Mouse (Mus musculus): ENCODE measurements around the gene Zzz3. TPM values are rescaled to one million over a fixed set of nuclear protein-coding genes. Genes with fewer than 3 reads are reported as not detected.

The Zzz3 gene
- polyA plus RNA-seq, 1 experiment = 11.5 TPM

DNA sequence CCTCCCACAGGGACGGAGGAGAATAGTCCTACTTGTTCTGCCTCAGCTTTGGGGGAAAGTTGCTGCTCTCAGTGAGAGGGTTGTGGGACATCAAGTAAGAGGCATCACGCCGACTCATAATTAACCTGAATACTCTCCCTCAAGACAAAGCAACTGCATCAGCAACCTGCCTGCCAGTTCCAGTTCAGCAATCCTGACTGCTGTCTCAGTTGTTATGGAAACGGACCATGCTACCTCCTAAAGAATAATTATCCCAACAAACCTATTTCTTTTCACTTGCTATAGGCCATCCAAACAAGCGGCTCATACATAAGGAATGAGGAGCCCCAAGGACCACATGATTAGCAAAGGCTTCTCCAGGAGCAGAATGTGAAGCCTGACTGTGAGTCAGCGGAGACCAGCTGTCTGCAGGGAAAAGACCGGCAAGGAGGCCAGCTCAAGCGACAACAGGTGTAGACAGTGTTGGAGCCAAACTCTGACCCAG lies 100.2 kb downstream of the Zzz3 start:
- Histone ChIP-seq H3K27ac (ENCODE audit: control insufficient read depth, insufficient read depth, low read depth, low read length, poor library complexity) (no peak overlapping the region), H3K4me3 (replicated peaks; ENCODE audit: control insufficient read depth, low read depth, low read length) (no peak overlapping the region), H3K4me1 (ENCODE audit: control insufficient read depth, insufficient read depth, low read length) (no peaks in the 10 kb centered on the region)
- no peak for TF ChIP-seq POLR2A (IDR thresholded peaks at IDR 0.05; ENCODE audit: borderline replicate concordance, control insufficient read depth, low read depth, low read length)
- 82% methylated on average over 8 of the region's 8 CpGs for WGBS

DNA sequence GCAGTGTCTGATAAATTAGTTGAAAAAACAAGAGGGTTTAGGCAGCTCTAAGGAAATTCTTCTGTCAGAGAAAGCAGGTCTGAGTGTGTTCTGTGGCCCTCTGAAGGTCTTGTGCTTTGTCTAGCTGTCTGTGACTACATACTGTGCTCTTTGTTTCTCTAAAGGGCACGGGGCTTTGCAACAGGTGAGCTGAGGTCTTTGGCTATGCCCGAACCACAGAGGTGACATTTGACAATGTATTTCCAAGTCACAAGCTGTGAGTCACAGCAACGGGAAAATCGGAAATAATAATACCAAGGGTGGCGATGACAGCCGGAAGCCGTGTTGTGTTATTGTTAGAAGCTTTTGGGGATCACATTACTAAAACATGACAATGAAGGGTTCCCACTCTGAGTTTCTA lies 101.8 kb downstream of the Zzz3 start:
- Histone ChIP-seq H3K27ac (ENCODE audit: control insufficient read depth, insufficient read depth, low read depth, low read length, poor library complexity) (no peak overlapping the region), H3K4me1 (ENCODE audit: control insufficient read depth, insufficient read depth, low read length) (no peaks in the 10 kb centered on the region), H3K4me3 (replicated peaks; ENCODE audit: control insufficient read depth, low read depth, low read length) (no peak overlapping the region)
- no peak for TF ChIP-seq POLR2A (IDR thresholded peaks at IDR 0.05; ENCODE audit: borderline replicate concordance, control insufficient read depth, low read depth, low read length)
- no peak for TF ChIP-seq CTCF (IDR thresholded peaks at IDR 0.05; ENCODE audit: control insufficient read depth, insufficient read depth, low read length)
- WGBS = 88% methylated on average over 7 of the region's 7 CpGs

DNA sequence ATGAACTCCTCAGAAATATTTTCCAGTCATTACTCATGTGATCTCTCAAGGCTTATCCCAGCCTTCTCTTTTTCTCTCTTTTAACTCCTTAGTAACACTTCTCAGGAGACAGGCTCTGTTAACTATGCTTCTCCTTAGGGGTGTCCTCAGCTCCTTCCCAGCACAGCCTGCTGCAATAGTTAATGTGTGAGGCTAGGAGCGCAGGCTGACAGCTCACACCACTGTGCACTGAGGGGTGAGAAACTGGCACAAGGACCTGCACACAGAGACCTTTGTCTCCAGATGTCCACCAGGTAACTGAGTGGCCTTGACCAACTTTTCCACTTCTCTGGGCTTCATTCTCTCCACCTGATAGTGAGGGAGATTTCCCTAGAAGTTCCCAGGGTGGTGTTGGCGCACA lies 102.6 kb downstream of the Zzz3 start:
- no peaks in the 10 kb centered on the region for H3K4me1 ChIP-seq (ENCODE audit: control insufficient read depth, insufficient read depth, low read length)
- no peak overlapping the region for H3K27ac ChIP-seq (ENCODE audit: control insufficient read depth, insufficient read depth, low read depth, low read length, poor library complexity)
- TF ChIP-seq CTCF (IDR thresholded peaks at IDR 0.05; ENCODE audit: control insufficient read depth, insufficient read depth, low read length) = no peak
- TF ChIP-seq POLR2A (IDR thresholded peaks at IDR 0.05; ENCODE audit: borderline replicate concordance, control insufficient read depth, low read depth, low read length) = no peak
- H3K4me3 ChIP-seq (replicated peaks; ENCODE audit: control insufficient read depth, low read depth, low read length) = no peak overlapping the region
- WGBS = 86% methylated on average over 2 of the region's 2 CpGs

DNA sequence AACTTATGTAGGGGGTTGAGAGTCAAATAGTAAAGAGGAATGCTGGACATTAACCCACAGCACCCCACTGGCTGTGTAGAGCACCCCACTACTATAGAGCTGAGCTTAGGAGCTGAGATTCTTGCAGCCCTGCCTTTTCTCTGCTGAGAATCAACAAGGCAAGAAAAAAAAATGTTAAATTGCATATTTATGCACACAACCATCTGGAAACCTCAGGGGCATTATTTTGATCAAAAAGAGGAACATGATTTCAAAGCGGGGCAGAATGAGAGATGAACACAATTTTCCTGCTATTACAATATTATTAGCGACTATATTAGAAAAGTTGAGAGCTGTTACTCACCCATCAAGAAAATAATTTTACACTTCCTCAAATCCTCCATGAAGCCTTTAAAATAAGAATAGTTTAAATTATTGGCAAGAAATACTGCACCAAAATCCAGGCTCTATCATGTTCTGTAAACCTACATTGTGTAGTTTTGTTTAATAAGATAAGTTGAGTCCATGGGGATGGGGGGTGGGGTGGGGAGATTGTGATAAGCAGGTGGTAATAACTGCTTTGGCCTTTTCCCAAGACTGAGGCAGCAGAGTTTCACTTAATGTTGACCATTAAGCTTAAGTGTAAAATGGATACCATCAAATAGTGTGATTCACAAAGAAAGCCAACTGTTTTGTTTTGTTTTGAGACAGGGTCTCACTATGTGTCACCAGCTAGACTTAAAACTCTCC lies 103.9 kb downstream of the Zzz3 start:
- Histone ChIP-seq H3K4me1 (ENCODE audit: control insufficient read depth, insufficient read depth, low read length) (no peaks in the 10 kb centered on the region), H3K27ac (ENCODE audit: control insufficient read depth, insufficient read depth, low read depth, low read length, poor library complexity) (no peak overlapping the region), H3K4me3 (replicated peaks; ENCODE audit: control insufficient read depth, low read depth, low read length) (no peak overlapping the region)
- TF ChIP-seq CTCF (IDR thresholded peaks at IDR 0.05; ENCODE audit: control insufficient read depth, insufficient read depth, low read length) (no peak), POLR2A (IDR thresholded peaks at IDR 0.05; ENCODE audit: borderline replicate concordance, control insufficient read depth, low read depth, low read length) (no peak)
- 24% methylated on average over 2 of the region's 2 CpGs for WGBS

DNA sequence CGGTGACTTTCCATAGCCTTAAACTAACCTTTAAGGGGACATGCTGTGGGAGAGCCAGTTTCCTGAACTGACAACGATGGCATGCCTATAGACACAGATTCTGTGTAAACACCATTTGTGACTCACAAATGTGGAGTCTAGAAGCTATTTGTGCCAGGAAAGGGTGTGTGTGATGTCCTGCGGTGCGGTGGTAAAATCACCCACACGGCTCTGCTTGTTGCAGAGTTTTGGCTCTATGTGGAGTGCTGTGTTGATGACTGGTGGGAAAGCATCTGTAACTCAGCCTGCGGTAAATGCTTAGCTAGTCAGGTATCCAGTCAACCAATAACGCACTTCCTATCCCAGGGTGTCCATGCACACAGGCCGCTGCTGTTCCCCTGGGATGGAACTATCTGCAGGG lies 112.6 kb downstream of the Zzz3 start:
- TF ChIP-seq CTCF (IDR thresholded peaks at IDR 0.05; ENCODE audit: control insufficient read depth, insufficient read depth, low read length) (no peak), POLR2A (IDR thresholded peaks at IDR 0.05; ENCODE audit: borderline replicate concordance, control insufficient read depth, low read depth, low read length) (no peak)

DNA sequence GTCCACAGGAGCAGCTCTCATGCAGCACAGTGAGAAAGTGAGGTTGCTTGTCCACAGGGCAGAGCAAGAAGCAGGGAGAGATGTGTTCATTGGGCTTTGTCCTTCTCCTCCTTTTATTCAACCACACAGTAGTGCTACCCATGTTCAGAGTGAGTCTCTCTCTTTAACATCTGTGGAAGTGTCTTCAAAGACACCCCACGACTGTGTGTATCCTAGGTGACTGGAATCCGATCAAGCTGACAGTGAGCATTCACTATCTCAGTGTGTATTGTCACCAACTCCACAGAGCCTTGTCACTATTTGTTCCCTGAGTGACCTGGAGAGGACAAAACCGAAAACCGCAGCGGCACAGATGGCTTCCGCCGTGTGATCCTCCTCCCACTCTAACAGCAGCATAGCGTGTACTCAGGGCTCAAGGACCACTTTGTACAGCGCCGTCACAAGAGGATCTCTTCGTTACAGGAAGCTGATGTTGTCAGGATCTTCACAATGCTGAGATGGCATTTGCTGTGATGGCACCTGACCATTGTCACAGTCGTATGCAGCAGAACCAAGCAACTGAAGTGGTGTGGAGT lies 113.2 kb downstream of the Zzz3 start:
- Histone ChIP-seq H3K4me1 (ENCODE audit: control insufficient read depth, insufficient read depth, low read length) (no peaks in the 10 kb centered on the region), H3K27ac (ENCODE audit: control insufficient read depth, insufficient read depth, low read depth, low read length, poor library complexity) (no peak overlapping the region), H3K4me3 (replicated peaks; ENCODE audit: control insufficient read depth, low read depth, low read length) (no peak overlapping the region)
- 88% methylated on average over 12 of the region's 12 CpGs for WGBS
- TF ChIP-seq CTCF (IDR thresholded peaks at IDR 0.05; ENCODE audit: control insufficient read depth, insufficient read depth, low read length) (no peak), POLR2A (IDR thresholded peaks at IDR 0.05; ENCODE audit: borderline replicate concordance, control insufficient read depth, low read depth, low read length) (no peak)

More for the DNA sequence above, 112.6 kb downstream of the Zzz3 start:
- WGBS = 88% methylated on average over 8 of the region's 8 CpGs
- no peak overlapping the region for H3K4me3 ChIP-seq (replicated peaks; ENCODE audit: control insufficient read depth, low read depth, low read length)
- no peak overlapping the region for H3K27ac ChIP-seq (ENCODE audit: control insufficient read depth, insufficient read depth, low read depth, low read length, poor library complexity)
- no peaks in the 10 kb centered on the region for H3K4me1 ChIP-seq (ENCODE audit: control insufficient read depth, insufficient read depth, low read length)

DNA sequence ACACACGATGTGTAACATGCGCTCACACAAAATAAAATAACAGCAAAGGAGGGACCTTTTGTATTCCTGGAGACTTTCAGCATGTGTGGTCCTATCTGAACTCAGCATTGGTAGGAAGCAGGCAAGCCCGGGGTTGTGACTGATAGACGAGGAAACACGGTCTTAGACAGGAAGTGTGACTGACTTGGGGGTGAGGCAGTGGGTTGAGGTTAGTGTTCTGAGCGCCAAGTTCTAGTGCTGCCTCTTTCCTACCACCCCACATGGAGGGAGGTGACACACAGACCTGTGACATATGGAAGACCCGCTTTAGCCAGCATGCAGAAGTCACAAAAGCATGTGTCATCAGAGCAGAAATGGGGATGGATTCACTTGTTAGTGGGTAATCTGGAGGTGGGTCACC lies 114.0 kb downstream of the Zzz3 start:
- TF ChIP-seq CTCF (IDR thresholded peaks at IDR 0.05; ENCODE audit: control insufficient read depth, insufficient read depth, low read length) (no peak), POLR2A (IDR thresholded peaks at IDR 0.05; ENCODE audit: borderline replicate concordance, control insufficient read depth, low read depth, low read length) (no peak)
- no peaks in the 10 kb centered on the region for H3K4me1 ChIP-seq (ENCODE audit: control insufficient read depth, insufficient read depth, low read length)
- WGBS = 27% methylated on average over 7 of the region's 7 CpGs

More for the DNA sequence above, 114.0 kb downstream of the Zzz3 start:
- no peak overlapping the region for H3K27ac ChIP-seq (ENCODE audit: control insufficient read depth, insufficient read depth, low read depth, low read length, poor library complexity)
- no peak overlapping the region for H3K4me3 ChIP-seq (replicated peaks; ENCODE audit: control insufficient read depth, low read depth, low read length)

Other genes starting within 250 kb of the Zzz3 start
- gene Gipc2, start 229.2 kb upstream of the Zzz3 start, polyA plus RNA-seq (2011; ENCODE audit: insufficient read depth, insufficient read length, low replicate concordance, missing spikeins) = 4.1 TPM in 1 of 2 replicates, not detected in the other
- 25.3 and 37.8 TPM in 2 replicates for gene Dnajb4, start 185.2 kb upstream of the Zzz3 start, polyA plus RNA-seq (2011; ENCODE audit: insufficient read depth, insufficient read length, low replicate concordance, missing spikeins)
- gene Fubp1, start 185.1 kb upstream of the Zzz3 start, polyA plus RNA-seq (2011; ENCODE audit: insufficient read depth, insufficient read length, low replicate concordance, missing spikeins) = 47.1 and 78.2 TPM in 2 replicates
- gene Nexn, start 129.1 kb upstream of the Zzz3 start, polyA plus RNA-seq (2011; ENCODE audit: insufficient read depth, insufficient read length, low replicate concordance, missing spikeins) = 2.3 and 7.3 TPM in 2 replicates
- gene Miga1, start 55.1 kb upstream of the Zzz3 start, polyA plus RNA-seq (2011; ENCODE audit: insufficient read depth, insufficient read length, low replicate concordance, missing spikeins) = 0.65 and 2.8 TPM in 2 replicates
- 16.6 and 29.3 TPM in 2 replicates for gene Usp33, start 49.0 kb upstream of the Zzz3 start, polyA plus RNA-seq (2011; ENCODE audit: insufficient read depth, insufficient read length, low replicate concordance, missing spikeins)

Data from bone marrow, adult 2 months (tissue).